Mouse (Mus musculus): ENCODE data around the gene Grpel1.

GRCm38 (mm10) chr5:36461231-36461630 is 3.6 kb upstream of the Grpel1 start:
- TF ChIP-seq GATA1 (IDR thresholded peaks at IDR 0.05; ENCODE audit: borderline replicate concordance, low read length) (no peak), FLI1 (IDR thresholded peaks at IDR 0.05; ENCODE audit: low read length) (no peak)
